8 mouse cellular contexts compared by ENCODE assay signal in the genomic region with DNA sequence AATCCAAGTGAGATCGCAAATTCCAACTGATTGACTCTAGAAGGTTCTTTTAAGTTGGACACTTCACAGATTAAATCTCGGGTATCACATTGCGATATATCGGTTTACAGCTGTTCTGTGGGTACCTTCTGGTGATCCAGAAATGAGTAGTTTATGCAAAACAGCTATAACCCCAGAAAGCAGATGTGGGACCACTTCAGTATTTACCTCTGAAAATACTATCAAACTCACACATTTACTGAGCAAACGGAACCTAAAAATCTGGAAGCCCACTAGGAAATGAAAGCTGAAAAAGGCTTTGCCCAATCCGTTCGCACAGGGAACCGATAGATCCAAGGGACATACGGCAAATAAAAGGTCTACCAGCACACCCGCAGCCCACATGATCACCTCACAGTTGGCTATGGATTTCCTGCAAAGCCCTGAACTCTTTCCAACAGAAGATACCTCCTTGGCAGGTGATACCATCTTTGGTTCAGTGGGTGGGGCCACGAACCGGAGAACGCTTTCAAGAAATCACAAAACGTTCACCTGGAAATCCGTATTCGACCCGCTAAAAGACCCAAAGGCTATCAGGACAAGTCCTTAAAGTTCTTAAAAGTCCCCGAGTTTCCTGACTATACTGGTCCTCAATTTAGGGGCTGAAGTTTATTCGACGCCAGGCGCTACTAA. TPM values are rescaled to one million over a fixed set of nuclear protein-coding genes. Genes with fewer than 3 reads are reported as not detected.
DNase-seq lines count a peak whose midpoint lies in the region; ATAC-seq and TF ChIP-seq lines count a peak whose summit lies in the region.
"Had no signal": no experiment of that assay in that cellular context is flagged by ENCODE, and none has a peak within 500 bp of the region (broad histone marks: within the 10 kb centered on the region; RNA-seq: fewer than 3 reads in every experiment).

No protein-coding gene starts in this region.

- 0 out of 2 replicates have a peak overlapping the region, but pooled peaks have one; percentile 35 for H3K27ac ChIP-seq in embryonic facial prominence, embryonic 11.5 days (replicated peaks; ENCODE audit: low read depth, low read length)
- H3K27ac ChIP-seq in hindbrain, postnatal 0 days = peak overlapping the region; percentile 85; the same call in 1 of the 2 replicates
- peak overlapping the region; percentile 81 for H3K27ac ChIP-seq in midbrain, embryonic 12.5 days (replicated peaks)

- ATAC-seq in embryonic facial prominence, embryonic 11.5 days (replicated peaks; ENCODE audit: insufficient number of reproducible peaks, low FRiP score, low TSS enrichment, low read depth) = no peak
- ATAC-seq in hindbrain, postnatal 0 days = no peak
- no peak for ATAC-seq in midbrain, embryonic 12.5 days (ENCODE audit: low FRiP score, low read depth)

- H3K36me3 ChIP-seq in embryonic facial prominence, embryonic 11.5 days (replicated peaks; ENCODE audit: control insufficient read depth, insufficient read depth, low read depth, low read length) = no peaks in the 10 kb centered on the region
- H3K36me3 ChIP-seq in hindbrain, postnatal 0 days (ENCODE audit: insufficient read depth, low read length) = no peaks in the 10 kb centered on the region
- H3K36me3 ChIP-seq in midbrain, embryonic 12.5 days = no peaks in the 10 kb centered on the region

- DNase-seq in retina, embryonic 14.5 days (ENCODE audit: low spot score) = peak; percentile 12
- no peak for DNase-seq in retina, postnatal 1 day
- no peak for DNase-seq in embryonic facial prominence, embryonic 11.5 days (ENCODE audit: low spot score)
- no peak for DNase-seq in hindbrain, postnatal 0 days (ENCODE audit: low spot score)
- DNase-seq in right cerebral cortex, postnatal 4 days = no peak
- DNase-seq in left cerebral cortex, adult 18-20 months (ENCODE audit: low spot score in 2 of 2) = no peak

- peak overlapping the region; percentile 78 for H3K4me3 ChIP-seq in embryonic facial prominence, embryonic 11.5 days (ENCODE audit: low read depth, low read length)
- H3K4me3 ChIP-seq in hindbrain, postnatal 0 days (ENCODE audit: low read length) = peak overlapping the region; percentile 62
- peak overlapping the region; percentile 75 for H3K4me3 ChIP-seq in midbrain, embryonic 12.5 days

- H3K27me3 ChIP-seq in embryonic facial prominence, embryonic 11.5 days (ENCODE audit: control insufficient read depth, insufficient read depth, low read length) = no peaks in the 10 kb centered on the region
- H3K27me3 ChIP-seq in hindbrain, postnatal 0 days (ENCODE audit: insufficient read depth, low read length) = no peaks in the 10 kb centered on the region
- no peaks in the 10 kb centered on the region for H3K27me3 ChIP-seq in midbrain, embryonic 12.5 days

- peak overlapping the region; percentile 79 for H3K4me2 ChIP-seq in embryonic facial prominence, embryonic 11.5 days (ENCODE audit: low read depth, low read length)
- H3K4me2 ChIP-seq in hindbrain, postnatal 0 days (ENCODE audit: low read depth, low read length) = peak overlapping the region; percentile 62
- H3K4me2 ChIP-seq in midbrain, embryonic 12.5 days (replicated peaks) = peak overlapping the region; percentile 90

- no peaks in the 10 kb centered on the region for H3K4me1 ChIP-seq in embryonic facial prominence, embryonic 11.5 days (ENCODE audit: control insufficient read depth, insufficient read depth, low read length)
- H3K4me1 ChIP-seq in hindbrain, postnatal 0 days (ENCODE audit: insufficient read depth, low read length) = peaks cover 13% of the 10 kb centered on the region
- peaks cover 40% of the 10 kb centered on the region for H3K4me1 ChIP-seq in midbrain, embryonic 12.5 days

- 19% methylated on average over 21 of the region's 21 CpGs for WGBS in embryonic facial prominence, embryonic 11.5 days
- WGBS in hindbrain, postnatal 0 days = 20% methylated on average over 21 of the region's 21 CpGs
- 22% methylated on average over 21 of the region's 21 CpGs for WGBS in midbrain, embryonic 12.5 days

- peak overlapping the region; percentile 72 for H3K9ac ChIP-seq in embryonic facial prominence, embryonic 11.5 days (replicated peaks; ENCODE audit: low read length)
- H3K9ac ChIP-seq in hindbrain, postnatal 0 days (replicated peaks; ENCODE audit: low read length) = peak overlapping the region; percentile 51
- peak overlapping the region; percentile 70 for H3K9ac ChIP-seq in midbrain, embryonic 12.5 days (replicated peaks)

- TF ChIP-seq CTCF in hindbrain, postnatal 0 days (IDR thresholded peaks at IDR 0.05; ENCODE audit: low read depth) = no peak

- no peaks in the 10 kb centered on the region for H3K9me3 ChIP-seq in embryonic facial prominence, embryonic 11.5 days (replicated peaks; ENCODE audit: control insufficient read depth, low read length)
- H3K9me3 ChIP-seq in hindbrain, postnatal 0 days (ENCODE audit: low read length) = no peaks in the 10 kb centered on the region
- H3K9me3 ChIP-seq in midbrain, embryonic 12.5 days = no peaks in the 10 kb centered on the region

RNA-seq across cellular contexts. Expression of gene Spty2d1, which starts 1.0 kb away (rescaled TPM):
- polyA plus RNA-seq in embryonic facial prominence, embryonic 11.5 days (2014; fragmentation: Nextera tagmentation; extraction: Ambion mirVana) = 13.5 and 14.5 TPM in 2 replicates
- 9.1 and 9.7 TPM in 2 replicates for total RNA-seq in hindbrain, postnatal 0 days (2014; rRNA removed)
- polyA plus RNA-seq in hindbrain, postnatal 0 days (2015; fragmentation: Nextera tagmentation; extraction: Ambion mirVana) = 5.1 and 5.8 TPM in 2 replicates
- polyA plus RNA-seq in midbrain, embryonic 12.5 days (2016; fragmentation: Nextera tagmentation; extraction: Ambion mirVana) = 13.1 and 14.0 TPM in 2 replicates
- 10 to 100 TPM; 17.4 to 20.2 TPM for total RNA-seq in left cerebral cortex, adult 18-20 months (2021)

RNA-seq across cellular contexts. Expression of gene Gm9999, which starts 23.9 kb away (rescaled TPM):
- not detected in 2 replicates for polyA plus RNA-seq in embryonic facial prominence, embryonic 11.5 days (2014; fragmentation: Nextera tagmentation; extraction: Ambion mirVana)
- not detected in 2 replicates for total RNA-seq in hindbrain, postnatal 0 days (2014; rRNA removed)
- polyA plus RNA-seq in hindbrain, postnatal 0 days (2015; fragmentation: Nextera tagmentation; extraction: Ambion mirVana) = not detected in 2 replicates
- polyA plus RNA-seq in midbrain, embryonic 12.5 days (2016; fragmentation: Nextera tagmentation; extraction: Ambion mirVana) = not detected in 2 replicates
- not detected for total RNA-seq in left cerebral cortex, adult 18-20 months (2021)
- polyA plus RNA-seq: frontal cortex, adult 2 months had no signal

RNA-seq across cellular contexts. Expression of gene Tmem86a, which starts 43.2 kb away (rescaled TPM):
- polyA plus RNA-seq in embryonic facial prominence, embryonic 11.5 days (2014; fragmentation: Nextera tagmentation; extraction: Ambion mirVana) = 11.6 and 12.3 TPM in 2 replicates
- total RNA-seq in hindbrain, postnatal 0 days (2014; rRNA removed) = 11.9 and 17.1 TPM in 2 replicates
- 29.5 and 32.3 TPM in 2 replicates for polyA plus RNA-seq in hindbrain, postnatal 0 days (2015; fragmentation: Nextera tagmentation; extraction: Ambion mirVana)
- polyA plus RNA-seq in midbrain, embryonic 12.5 days (2016; fragmentation: Nextera tagmentation; extraction: Ambion mirVana) = 16.6 and 17.4 TPM in 2 replicates
- 10 to 100 TPM; 13.2 to 13.5 TPM for total RNA-seq in left cerebral cortex, adult 18-20 months (2021)

RNA-seq across cellular contexts. Expression of gene Uevld, which starts 48.9 kb away (rescaled TPM):
- 13.1 and 14.8 TPM in 2 replicates for polyA plus RNA-seq in embryonic facial prominence, embryonic 11.5 days (2014; fragmentation: Nextera tagmentation; extraction: Ambion mirVana)
- total RNA-seq in hindbrain, postnatal 0 days (2014; rRNA removed) = 8.4 and 10.1 TPM in 2 replicates
- 5.0 and 5.4 TPM in 2 replicates for polyA plus RNA-seq in hindbrain, postnatal 0 days (2015; fragmentation: Nextera tagmentation; extraction: Ambion mirVana)
- polyA plus RNA-seq in midbrain, embryonic 12.5 days (2016; fragmentation: Nextera tagmentation; extraction: Ambion mirVana) = 11.8 and 12.1 TPM in 2 replicates
- 10 to 100 TPM; 15.7 to 17.2 TPM for total RNA-seq in left cerebral cortex, adult 18-20 months (2021)

Comparison
In these comparisons a context has a peak if more than half of its experiments do, and no peak if none do; other contexts are left out.
1. H3K27ac ChIP-seq: peak in every context shown above with its lines; median percentile 85 in hindbrain, postnatal 0 days; 81 in midbrain, embryonic 12.5 days; 35 in embryonic facial prominence, embryonic 11.5 days.